Mouse (Mus musculus) Muller cell, postnatal 12 days (primary cell): ENCODE measurements around the gene St8sia1.

Experiments
- DNase-seq: peaks from one replicate; pipeline ENCODE4 v3.0.0-alpha.2; 2015; ENCODE audit errors: inconsistent ontology term

The St8sia1 gene

GRCm38 (mm10) chr6:142908911-142909770, 55.1 kb downstream of the St8sia1 start:
- no peak for DNase-seq

- no peak for DNase-seq
Measured at GRCm38 (mm10) chr6:142908412-142908811, 55.8 kb downstream of the St8sia1 start.

GRCm38 (mm10) chr6:142895371-142895770, 68.9 kb downstream of the St8sia1 start:
- DNase-seq, result no peak

GRCm38 (mm10) chr6:142893716-142894115, 70.5 kb downstream of the St8sia1 start:
- DNase-seq, result no peak

GRCm38 (mm10) chr6:142890321-142890720, 73.9 kb downstream of the St8sia1 start:
- DNase-seq, result no peak

GRCm38 (mm10) chr6:142888970-142889740, 75.1 kb downstream of the St8sia1 start:
- no peak for DNase-seq

- no peak for DNase-seq
Measured at GRCm38 (mm10) chr6:142888346-142888745, 75.9 kb downstream of the St8sia1 start.

GRCm38 (mm10) chr6:142887375-142887774, 76.9 kb downstream of the St8sia1 start:
- no peak for DNase-seq

GRCm38 (mm10) chr6:142885364-142886154, 78.7 kb downstream of the St8sia1 start:
- DNase-seq, result no peak

GRCm38 (mm10) chr6:142884128-142884527, 80.1 kb downstream of the St8sia1 start:
- no peak for DNase-seq

GRCm38 (mm10) chr6:142880849-142881470, 83.3 kb downstream of the St8sia1 start:
- no peak for DNase-seq

- peak; percentile 48 for DNase-seq
Measured at GRCm38 (mm10) chr6:142878744-142879701, 85.2 kb downstream of the St8sia1 start.

GRCm38 (mm10) chr6:142877221-142877620, 87.0 kb downstream of the St8sia1 start:
- no peak for DNase-seq

- peak; percentile 45 for DNase-seq
Measured at GRCm38 (mm10) chr6:142876279-142876899, 87.9 kb downstream of the St8sia1 start.

- DNase-seq, result no peak
Measured at GRCm38 (mm10) chr6:142873795-142874563, 90.3 kb downstream of the St8sia1 start.

- DNase-seq, result no peak
Measured at GRCm38 (mm10) chr6:142869715-142870422, 94.4 kb downstream of the St8sia1 start.

- DNase-seq, result peak; percentile 98
Measured at GRCm38 (mm10) chr6:142867471-142868055, 96.7 kb downstream of the St8sia1 start.

- DNase-seq, result no peak
Measured at GRCm38 (mm10) chr6:142867023-142867422, 97.2 kb downstream of the St8sia1 start.
